Mouse (Mus musculus) heart, postnatal 0 days (tissue): ENCODE results near the gene Gm17606.

Experiments
- CTCF ChIP-seq: IDR thresholded peaks from 2 replicates; pipeline ENCODE4 v1.5.1; 2016; ENCODE audit warnings: antibody characterized with exemption, control low read depth, low read depth
- EP300 ChIP-seq: IDR thresholded peaks from 2 replicates; pipeline ENCODE4 v1.6.1; 2016; ENCODE audit warnings: antibody characterized with exemption, low read depth

GRCm38 (mm10) chr14:54678657-54679304 is 38.0 kb downstream of the Gm17606 start:
- no peak for TF ChIP-seq CTCF
- no peak for TF ChIP-seq EP300
